Mouse (Mus musculus): ENCODE measurements around the gene Sema4c. TPM values are rescaled to one million over a fixed set of nuclear protein-coding genes. Genes with fewer than 3 reads are reported as not detected.

The Sema4c gene
- polyA plus RNA-seq, 1 experiment from 2014 or later: 1.1 TPM

DNA sequence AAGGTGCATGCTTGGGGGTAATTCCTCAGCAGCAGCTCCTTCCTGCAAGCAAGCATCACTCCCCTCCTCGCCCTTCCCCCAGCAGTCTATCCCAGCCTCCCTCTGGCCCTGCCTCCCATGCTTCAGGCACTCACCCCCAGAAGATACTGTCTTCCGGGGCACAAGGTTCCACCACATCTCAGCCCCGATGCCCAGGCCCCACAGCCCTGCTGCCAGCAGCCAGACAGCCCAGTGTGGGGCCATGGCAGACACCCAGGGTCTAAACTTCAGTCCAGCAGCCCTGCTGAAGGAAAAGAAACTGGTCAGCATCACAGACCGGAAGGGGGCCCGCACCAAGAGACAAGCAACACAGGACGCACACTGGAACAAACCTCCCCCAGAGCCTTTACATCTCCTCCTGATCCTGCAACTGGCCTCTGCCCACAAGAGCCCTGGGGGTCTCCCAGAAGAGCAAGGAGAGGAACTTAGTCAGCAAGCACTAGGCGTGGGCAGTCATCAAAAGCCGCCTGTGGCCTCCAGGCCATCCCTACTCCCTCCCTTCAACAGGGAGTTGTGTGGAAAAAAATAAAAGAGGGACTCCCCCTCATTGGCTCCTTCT is 2.3 kb downstream of the Sema4c start:
- WGBS (ENCODE audit: missing documents): 42% methylated on average over 7 of the region's 8 CpGs
- Histone ChIP-seq H3K4me3 (ENCODE audit: inconsistent target) (peak overlapping the region; percentile 67), H3K27ac (peak overlapping the region; percentile 81), H3K36me3 (ENCODE audit: inconsistent target) (peaks cover 22% of the 10 kb centered on the region; the same call in 1 of the 2 replicates), H3K79me2 (ENCODE audit: inconsistent target) (no peaks in the 10 kb centered on the region)

DNA sequence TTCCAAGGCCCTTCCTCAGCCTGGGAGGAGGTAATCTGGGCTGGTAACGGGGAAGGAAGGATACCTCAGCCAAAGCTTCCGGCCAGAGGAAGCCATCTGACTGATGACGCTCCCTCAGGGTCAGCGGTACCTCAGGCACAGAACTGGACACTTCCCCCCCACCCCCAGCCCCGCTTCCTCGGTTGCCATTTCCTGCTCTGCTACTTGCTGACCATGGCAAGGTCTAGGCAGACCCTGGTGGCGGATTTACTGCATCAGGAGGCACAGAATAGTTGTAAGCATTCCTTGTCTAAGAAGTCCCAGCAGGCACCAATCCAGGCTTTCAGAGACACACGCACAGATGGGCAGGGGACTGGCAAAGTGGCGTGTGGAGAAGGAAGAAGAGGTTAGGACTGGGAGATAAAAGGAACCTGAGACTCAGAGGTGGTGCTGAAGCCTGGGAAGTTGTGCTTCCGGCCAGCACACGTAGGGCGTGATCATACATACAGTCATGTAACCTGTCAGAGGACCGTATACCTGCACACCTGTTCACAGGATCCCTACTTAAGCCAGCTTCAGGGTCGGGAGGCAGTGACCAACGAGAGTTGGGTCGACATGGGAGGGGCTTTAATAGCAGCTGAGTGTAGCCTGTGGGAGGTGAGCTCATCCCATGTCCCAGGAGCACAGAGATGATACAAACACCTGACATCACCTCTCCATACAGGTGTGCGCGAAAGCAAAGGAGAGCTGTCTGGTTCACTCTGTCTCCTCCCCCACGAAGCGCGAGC is 3.3 kb downstream of the Sema4c start:
- Histone ChIP-seq H3K27ac (0 out of 2 replicates have a peak overlapping the region, but pooled peaks have one; percentile 21), H3K4me3 (ENCODE audit: inconsistent target) (no peak overlapping the region), H3K79me2 (ENCODE audit: inconsistent target) (no peaks in the 10 kb centered on the region), H3K36me3 (ENCODE audit: inconsistent target) (peaks cover 22% of the 10 kb centered on the region; the same call in 1 of the 2 replicates)
- WGBS (ENCODE audit: missing documents): 83% methylated on average over 21 of the region's 21 CpGs

DNA sequence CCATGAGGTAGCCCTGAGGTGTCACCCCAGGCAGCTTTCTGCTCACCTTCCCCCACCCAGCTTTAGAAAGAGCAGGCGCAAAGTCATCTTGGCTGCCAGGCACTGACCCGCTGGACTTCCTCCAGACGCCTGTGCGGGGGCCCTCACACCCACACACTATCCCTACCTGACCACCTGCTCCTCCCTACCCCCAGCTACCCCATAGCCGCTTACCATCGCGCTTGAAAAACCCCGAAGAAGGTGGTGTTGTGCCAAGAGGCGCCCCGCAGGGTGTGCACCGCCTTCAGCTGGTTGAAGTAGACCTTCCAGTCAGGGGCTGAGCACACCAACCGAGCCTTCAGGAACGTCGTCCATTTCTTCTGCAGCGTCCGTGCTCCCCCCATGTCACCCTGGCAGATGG is 5.6 kb downstream of the Sema4c start:
- no peak overlapping the region for H3K27ac ChIP-seq
- H3K4me3 ChIP-seq (ENCODE audit: inconsistent target): no peak overlapping the region
- H3K36me3 ChIP-seq (ENCODE audit: inconsistent target): peaks cover 22% of the 10 kb centered on the region; the same call in 1 of the 2 replicates
- no peaks in the 10 kb centered on the region for H3K79me2 ChIP-seq (ENCODE audit: inconsistent target)
- WGBS (ENCODE audit: missing documents): 76% methylated on average over 16 of the region's 16 CpGs

DNA sequence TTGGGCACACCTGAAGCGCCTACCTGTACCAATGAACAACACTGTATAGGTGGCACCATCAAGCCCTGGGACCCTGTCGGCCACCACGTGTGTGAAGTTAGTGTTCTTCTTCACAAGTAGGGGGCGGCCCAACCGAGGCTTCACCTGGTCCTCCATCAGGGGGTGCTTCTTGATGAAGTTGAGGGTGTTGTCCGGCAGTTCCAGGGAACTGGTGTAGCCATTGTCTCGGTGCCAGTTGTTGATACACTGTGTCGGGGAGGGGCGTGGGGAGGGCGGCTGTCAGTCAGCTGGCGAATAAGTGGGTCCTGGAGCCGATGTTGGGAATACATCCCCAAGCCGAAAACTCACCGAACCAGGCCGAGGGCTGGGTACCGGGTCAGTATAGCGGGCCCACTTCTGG is 6.2 kb downstream of the Sema4c start:
- 92% methylated on average over 17 of the region's 17 CpGs for WGBS (ENCODE audit: missing documents)
- H3K4me3 ChIP-seq (ENCODE audit: inconsistent target): no peak overlapping the region
- peaks cover 22% of the 10 kb centered on the region; the same call in 1 of the 2 replicates for H3K36me3 ChIP-seq (ENCODE audit: inconsistent target)
- no peak overlapping the region for H3K27ac ChIP-seq
- H3K79me2 ChIP-seq (ENCODE audit: inconsistent target): no peaks in the 10 kb centered on the region

DNA sequence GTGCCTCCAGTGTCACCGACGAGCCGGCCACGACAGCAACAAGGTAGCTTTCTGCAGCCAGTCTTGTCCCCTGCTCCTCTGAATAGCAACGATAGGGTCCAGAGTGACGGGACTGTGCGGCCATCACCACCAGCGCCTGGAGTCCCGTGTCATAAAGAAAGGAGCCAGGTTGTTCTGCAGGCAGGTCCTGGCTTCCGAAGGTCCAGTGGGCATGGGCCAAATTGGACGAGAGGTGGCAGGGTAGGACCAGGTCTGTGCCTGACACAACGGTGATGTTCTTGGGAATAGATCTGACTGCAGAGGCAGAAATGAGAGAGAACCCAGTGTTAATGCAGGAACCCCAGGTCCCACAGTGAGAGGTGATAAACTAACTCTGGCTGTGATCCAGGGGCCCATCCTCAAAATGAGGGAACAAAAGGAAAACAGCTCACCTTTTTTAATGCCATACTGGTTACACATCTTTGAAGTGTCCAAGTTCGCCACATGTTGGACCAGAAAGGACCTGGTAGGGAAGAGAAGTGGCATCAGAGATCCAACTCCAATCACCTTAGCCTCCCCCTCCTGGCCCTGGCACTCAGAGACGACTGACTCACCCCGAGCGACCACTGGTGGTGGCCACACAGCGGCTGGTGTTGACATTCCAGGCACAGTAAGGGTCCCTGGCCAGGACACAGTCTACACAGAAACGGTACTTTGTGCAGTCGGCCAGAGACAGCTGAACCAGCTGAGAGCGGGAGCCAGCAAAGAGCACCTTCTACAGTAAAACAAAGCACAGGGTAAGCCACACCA is 7.9 kb downstream of the Sema4c start:
- Histone ChIP-seq H3K4me3 (ENCODE audit: inconsistent target) (no peak overlapping the region), H3K27ac (no peak overlapping the region), H3K36me3 (ENCODE audit: inconsistent target) (peaks cover 22% of the 10 kb centered on the region; the same call in 1 of the 2 replicates), H3K79me2 (ENCODE audit: inconsistent target) (peaks cover 14% of the 10 kb centered on the region; the same call in 1 of the 2 replicates)
- 93% methylated on average over 20 of the region's 20 CpGs for WGBS (ENCODE audit: missing documents)

DNA sequence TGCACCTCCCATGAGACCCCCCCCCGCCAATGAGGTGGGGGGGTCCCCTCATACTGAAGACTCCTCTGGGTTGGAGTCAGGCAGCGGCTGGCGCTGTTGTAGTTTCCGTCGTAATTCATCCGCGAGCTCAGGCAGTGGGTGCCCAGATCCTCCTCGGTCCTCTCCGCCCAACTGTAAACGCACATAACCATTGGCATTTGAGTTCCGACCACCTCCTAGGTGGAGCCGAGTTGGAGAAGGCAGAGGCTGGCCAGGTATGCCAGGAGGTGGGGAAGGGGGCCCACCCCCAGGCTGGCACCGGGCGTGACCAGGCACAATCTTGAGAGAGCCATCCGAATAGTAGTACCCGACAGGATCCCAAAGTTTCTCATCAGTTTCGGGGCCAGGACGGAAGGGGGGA is 8.7 kb downstream of the Sema4c start:
- no peak overlapping the region for H3K27ac ChIP-seq
- no peak overlapping the region for H3K4me3 ChIP-seq (ENCODE audit: inconsistent target)
- H3K36me3 ChIP-seq (ENCODE audit: inconsistent target): peaks cover 22% of the 10 kb centered on the region; the same call in 1 of the 2 replicates
- WGBS (ENCODE audit: missing documents): 92% methylated on average over 17 of the region's 18 CpGs
- H3K79me2 ChIP-seq (ENCODE audit: inconsistent target): peaks cover 16% of the 10 kb centered on the region; the same call in 1 of the 2 replicates

DNA sequence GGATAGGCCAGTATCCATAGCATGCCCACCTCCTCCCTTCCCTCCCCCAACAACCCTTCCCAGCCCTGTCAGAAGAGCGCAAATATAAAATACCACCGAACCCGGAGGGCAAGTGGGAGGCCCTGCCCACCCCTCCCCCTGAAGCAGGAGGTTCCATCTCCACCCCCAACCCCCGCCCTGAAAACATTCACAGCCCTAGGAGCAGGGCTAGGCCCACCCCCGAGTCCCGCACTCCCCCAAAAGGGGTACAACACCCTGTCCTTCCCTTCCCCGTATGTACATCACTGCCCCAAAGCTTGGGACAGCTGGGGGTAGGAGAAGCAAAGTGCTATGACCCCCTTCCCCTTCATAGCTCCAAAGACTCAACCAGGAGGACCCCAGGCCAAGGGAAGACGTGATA is 9.4 kb downstream of the Sema4c start:
- H3K79me2 ChIP-seq (ENCODE audit: inconsistent target): peaks cover 16% of the 10 kb centered on the region; the same call in 1 of the 2 replicates
- H3K27ac ChIP-seq: no peak overlapping the region
- H3K36me3 ChIP-seq (ENCODE audit: inconsistent target): peaks cover 22% of the 10 kb centered on the region; the same call in 1 of the 2 replicates
- H3K4me3 ChIP-seq (ENCODE audit: inconsistent target): no peak overlapping the region
- 91% methylated on average over 6 of the region's 8 CpGs for WGBS (ENCODE audit: missing documents)

DNA sequence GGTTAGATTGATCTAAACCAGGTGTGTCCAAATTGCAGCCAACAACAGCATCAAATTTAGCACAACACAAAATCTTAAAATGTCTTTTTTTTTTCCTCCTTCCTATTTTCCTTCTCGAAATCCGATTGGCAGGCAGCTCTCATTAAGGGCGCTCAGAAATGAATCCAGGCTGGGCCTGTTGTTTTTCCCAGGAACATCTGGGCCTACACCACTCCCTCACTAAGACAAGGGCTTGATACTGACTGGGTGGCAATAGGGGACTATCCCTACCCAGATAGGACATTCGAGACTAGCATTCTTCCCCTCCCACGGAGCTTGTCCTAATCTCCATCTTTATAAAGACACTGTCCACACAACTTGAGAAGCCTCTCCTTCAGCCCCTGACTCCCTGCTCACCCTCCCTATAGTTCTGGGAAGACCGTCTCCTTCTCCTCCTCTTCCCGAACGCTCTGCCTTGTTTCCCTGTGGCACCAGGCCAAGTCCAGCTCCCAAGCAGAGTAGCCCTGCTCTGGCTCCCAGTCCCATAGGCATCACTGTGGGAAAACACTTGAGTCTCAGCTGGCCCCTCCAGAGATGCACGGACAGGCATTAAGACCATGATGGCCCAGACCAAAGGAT is 10.1 kb downstream of the Sema4c start:
- Histone ChIP-seq H3K36me3 (ENCODE audit: inconsistent target) (peaks cover 18% of the 10 kb centered on the region; the same call in 1 of the 2 replicates), H3K27ac (no peak overlapping the region), H3K79me2 (ENCODE audit: inconsistent target) (peaks cover 16% of the 10 kb centered on the region; the same call in 1 of the 2 replicates), H3K4me3 (ENCODE audit: inconsistent target) (no peak overlapping the region)
- 90% methylated on average over 9 of the region's 9 CpGs for WGBS (ENCODE audit: missing documents)

DNA sequence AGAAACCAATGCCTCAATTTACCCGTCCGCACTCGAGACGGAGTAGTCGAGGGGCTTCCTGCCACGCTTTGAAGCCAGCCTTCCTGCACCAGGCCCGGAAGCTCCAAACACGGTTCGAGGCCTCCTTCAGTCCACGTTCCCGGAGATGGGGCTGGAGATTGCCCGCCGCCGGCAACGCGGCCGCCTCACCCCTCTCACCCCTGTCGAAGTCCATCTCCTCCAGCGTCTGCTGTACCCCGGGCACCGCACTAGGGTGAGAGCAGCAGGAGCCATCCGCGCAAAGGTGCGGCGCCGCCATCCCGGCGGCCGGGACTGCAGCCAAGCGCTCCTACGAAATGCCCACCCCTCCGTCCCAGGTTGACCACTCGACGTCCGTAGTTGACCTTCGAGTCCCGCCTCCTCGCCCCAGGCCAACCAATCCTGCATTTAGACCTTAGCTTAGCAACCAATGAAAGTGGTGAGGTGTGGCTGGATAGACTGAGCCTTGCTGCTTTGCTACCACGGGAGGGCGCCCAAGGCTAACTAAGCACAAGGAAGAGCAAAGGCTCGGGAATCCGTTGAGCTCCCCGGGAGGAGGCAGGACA is 11.2 kb downstream of the Sema4c start, which contains the start of gene Ankrd39:
Gene Ankrd39 (minus strand): TSS at position 558 of the 584 bp plus-strand sequence.
- under 1% methylated on average over 43 of the region's 43 CpGs for WGBS (ENCODE audit: missing documents)
- H3K79me2 ChIP-seq (ENCODE audit: inconsistent target): peaks cover 16% of the 10 kb centered on the region; the same call in 1 of the 2 replicates
- H3K36me3 ChIP-seq (ENCODE audit: inconsistent target): peaks cover 7% of the 10 kb centered on the region; the same call in 1 of the 2 replicates
- H3K27ac ChIP-seq: 0 out of 2 replicates have a peak within 1 kb of the TSS, but pooled peaks have one; percentile 4
- H3K4me3 ChIP-seq (ENCODE audit: inconsistent target): peak within 1 kb of the TSS; percentile 69

DNA sequence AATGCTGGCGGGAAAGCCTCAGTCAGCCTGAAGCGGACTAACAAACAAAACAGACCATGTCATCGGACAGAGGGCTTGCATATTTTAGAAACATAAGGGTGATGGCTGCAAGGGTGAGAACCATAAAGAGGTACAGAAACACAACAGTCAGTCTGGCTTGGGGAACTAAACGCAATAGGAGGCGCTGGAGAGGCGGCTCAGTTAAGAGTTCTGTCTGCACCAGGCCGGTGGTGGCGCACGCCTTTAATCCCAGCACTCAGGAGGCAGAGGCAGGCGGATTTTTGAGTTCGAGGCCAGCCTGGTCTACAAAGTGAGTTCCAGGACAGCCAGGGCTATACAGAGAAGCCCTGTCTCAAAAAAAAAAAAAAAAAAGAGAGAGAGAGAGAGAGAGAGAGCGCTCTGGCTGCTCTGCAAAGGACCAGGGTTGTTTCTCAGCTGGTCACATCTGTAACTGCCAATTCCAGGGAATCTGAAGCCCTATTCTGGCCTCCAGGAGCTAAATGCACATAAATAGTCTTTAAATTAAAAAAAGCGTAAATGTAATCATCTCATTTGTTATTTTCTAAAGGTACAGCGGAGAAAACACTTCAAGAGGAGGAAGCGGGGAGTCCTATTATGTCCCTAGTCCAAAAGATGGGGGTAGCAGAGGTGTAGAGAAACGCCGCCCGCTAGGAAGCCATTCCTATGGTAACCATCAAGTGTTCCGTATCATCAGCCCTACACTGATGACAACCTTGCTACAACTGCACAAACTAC is 12.1 kb downstream of the Sema4c start:
- H3K27ac ChIP-seq: no peak overlapping the region
- peak overlapping the region; percentile 69 for H3K4me3 ChIP-seq (ENCODE audit: inconsistent target)
- 62% methylated on average over 12 of the region's 19 CpGs for WGBS (ENCODE audit: missing documents)
- peaks cover 16% of the 10 kb centered on the region; the same call in 1 of the 2 replicates for H3K79me2 ChIP-seq (ENCODE audit: inconsistent target)
- H3K36me3 ChIP-seq (ENCODE audit: inconsistent target): peaks cover 7% of the 10 kb centered on the region; the same call in 1 of the 2 replicates

DNA sequence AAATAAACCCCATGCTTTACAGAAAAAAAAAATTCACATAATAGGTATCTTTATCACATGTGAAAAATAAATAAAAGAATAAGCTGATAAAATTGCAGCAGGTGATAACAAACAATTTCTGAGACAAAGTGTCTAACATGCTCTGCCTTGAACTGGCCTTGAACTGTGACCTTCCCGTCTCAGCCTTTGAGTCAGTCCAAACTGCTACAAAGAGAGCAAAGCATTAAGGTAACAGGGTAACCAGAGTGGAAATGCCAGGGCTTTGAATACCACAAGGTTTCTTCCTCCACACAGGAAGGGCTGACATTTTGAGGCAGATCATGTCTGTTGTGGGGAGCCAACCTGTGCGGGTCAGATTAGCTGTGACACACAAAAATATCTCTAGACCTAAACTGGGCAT is 12.8 kb downstream of the Sema4c start:
- H3K36me3 ChIP-seq (ENCODE audit: inconsistent target): peaks cover 12% of the 10 kb centered on the region; the same call in 1 of the 2 replicates
- 72% methylated on average over 2 of the region's 2 CpGs for WGBS (ENCODE audit: missing documents)

DNA sequence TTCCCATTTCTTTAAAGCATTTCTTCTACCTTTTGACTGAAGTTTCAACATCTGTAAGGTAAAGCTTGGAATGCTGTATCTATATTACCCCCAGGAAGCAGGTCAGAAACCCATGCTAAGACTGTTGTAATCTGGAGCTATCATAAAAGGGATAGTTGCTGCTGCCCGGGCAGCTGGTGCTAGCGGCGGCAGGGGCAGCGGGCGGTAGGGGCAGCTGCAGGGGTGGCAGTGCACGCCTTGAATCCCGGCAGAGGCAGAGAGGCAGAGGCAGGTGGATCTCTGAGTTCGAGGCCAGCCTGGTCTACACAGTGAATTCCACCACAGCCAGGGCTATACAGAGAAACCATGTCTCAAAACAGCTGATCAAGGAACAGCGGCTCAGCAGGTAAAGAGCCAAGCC is 15.2 kb downstream of the Sema4c start:
- Histone ChIP-seq H3K27ac (no peak overlapping the region), H3K79me2 (ENCODE audit: inconsistent target) (peaks cover 16% of the 10 kb centered on the region; the same call in 1 of the 2 replicates), H3K36me3 (ENCODE audit: inconsistent target) (peaks cover 28% of the 10 kb centered on the region), H3K4me3 (ENCODE audit: inconsistent target) (no peak overlapping the region)
- WGBS (ENCODE audit: missing documents): 92% methylated on average over 8 of the region's 9 CpGs

More for the DNA sequence above, 12.8 kb downstream of the Sema4c start:
- no peak overlapping the region for H3K27ac ChIP-seq
- H3K79me2 ChIP-seq (ENCODE audit: inconsistent target): peaks cover 16% of the 10 kb centered on the region; the same call in 1 of the 2 replicates
- H3K4me3 ChIP-seq (ENCODE audit: inconsistent target): no peak overlapping the region

DNA sequence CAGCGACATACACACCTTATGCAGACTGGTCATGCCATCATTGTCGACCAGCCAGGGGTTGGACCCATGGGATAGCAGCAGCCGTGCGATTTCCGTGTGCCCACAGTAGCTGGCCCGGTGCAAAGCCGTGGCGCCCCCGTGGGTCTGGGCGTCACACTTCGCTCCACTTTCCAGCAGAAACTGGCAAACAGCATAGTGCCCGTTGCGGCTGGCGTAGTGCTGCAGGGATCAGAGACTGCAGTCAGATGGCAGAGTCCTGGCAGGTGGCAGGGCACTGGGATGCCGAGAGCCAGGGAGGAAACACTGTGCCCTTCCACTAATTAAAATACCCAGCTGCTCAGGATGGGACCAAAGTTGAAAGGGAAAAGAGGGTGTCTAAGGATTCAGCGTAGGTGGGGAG is 16.3 kb downstream of the Sema4c start:
- Histone ChIP-seq H3K36me3 (ENCODE audit: inconsistent target) (peaks cover 28% of the 10 kb centered on the region), H3K4me3 (ENCODE audit: inconsistent target) (no peak overlapping the region), H3K27ac (no peak overlapping the region), H3K79me2 (ENCODE audit: inconsistent target) (peaks cover 16% of the 10 kb centered on the region; the same call in 1 of the 2 replicates)
- WGBS (ENCODE audit: missing documents): 95% methylated on average over 16 of the region's 16 CpGs

Measured in macrophage (primary cell).